Mouse (Mus musculus): ENCODE measurements at regions not wholly inside any gene's neighbourhood (a gene's known extent, or its start where the extent isn't known, plus 50 kb on each side); places are given as distances from the start of the nearest gene placed in this dataset.

GRCm38 (mm10) chr14:9191664-9192063 lies 525.6 kb upstream of the 4930452B06Rik start:
- DNase-seq (ENCODE audit: low spot score in 2 of 2) = no peak

- DNase-seq (ENCODE audit: low spot score in 2 of 2) = no peak
Observed at GRCm38 (mm10) chr14:9161336-9161735, 495.3 kb upstream of the 4930452B06Rik start.

- no peak for DNase-seq (ENCODE audit: low spot score in 2 of 2)
Observed at GRCm38 (mm10) chr14:9157941-9158340, 491.9 kb upstream of the 4930452B06Rik start.

GRCm38 (mm10) chr14:9150841-9151240 lies 484.8 kb upstream of the 4930452B06Rik start:
- DNase-seq (ENCODE audit: low spot score in 2 of 2) = no peak

- DNase-seq (ENCODE audit: low spot score in 2 of 2) = no peak
Observed at GRCm38 (mm10) chr14:9146595-9147219, 480.7 kb upstream of the 4930452B06Rik start.

- no peak for DNase-seq (ENCODE audit: low spot score in 2 of 2)
Observed at GRCm38 (mm10) chr14:9105708-9106107, 439.7 kb upstream of the 4930452B06Rik start.

GRCm38 (mm10) chr14:9089625-9090326 lies 423.7 kb upstream of the 4930452B06Rik start:
- no peak for DNase-seq (ENCODE audit: low spot score in 2 of 2)

- no peak for DNase-seq (ENCODE audit: low spot score in 2 of 2)
Observed at GRCm38 (mm10) chr14:9087103-9087502, 421.1 kb upstream of the 4930452B06Rik start.

GRCm38 (mm10) chr14:9079632-9080031 lies 413.6 kb upstream of the 4930452B06Rik start:
- no peak for DNase-seq (ENCODE audit: low spot score in 2 of 2)

GRCm38 (mm10) chr14:9079014-9079413 lies 413.0 kb upstream of the 4930452B06Rik start:
- DNase-seq (ENCODE audit: low spot score in 2 of 2) = no peak

- no peak for DNase-seq (ENCODE audit: low spot score in 2 of 2)
Observed at GRCm38 (mm10) chr14:9071176-9071575, 405.1 kb upstream of the 4930452B06Rik start.

GRCm38 (mm10) chr14:9060058-9060457 lies 394.0 kb upstream of the 4930452B06Rik start:
- no peak for DNase-seq (ENCODE audit: low spot score in 2 of 2)

GRCm38 (mm10) chr14:9028811-9029210 lies 362.8 kb upstream of the 4930452B06Rik start:
- no peak for DNase-seq (ENCODE audit: low spot score in 2 of 2)

- no peak for DNase-seq (ENCODE audit: low spot score in 2 of 2)
Observed at GRCm38 (mm10) chr14:9015826-9016225, 349.8 kb upstream of the 4930452B06Rik start.

GRCm38 (mm10) chr14:9003034-9003433 lies 337.0 kb upstream of the 4930452B06Rik start:
- no peak for DNase-seq (ENCODE audit: low spot score in 2 of 2)

GRCm38 (mm10) chr14:9000408-9001092 lies 334.5 kb upstream of the 4930452B06Rik start:
- DNase-seq (ENCODE audit: low spot score in 2 of 2) = no peak

GRCm38 (mm10) chr14:8999815-9000214 lies 333.8 kb upstream of the 4930452B06Rik start:
- no peak for DNase-seq (ENCODE audit: low spot score in 2 of 2)

- DNase-seq (ENCODE audit: low spot score in 2 of 2) = no peak
Observed at GRCm38 (mm10) chr14:8993421-8993820, 327.4 kb upstream of the 4930452B06Rik start.

GRCm38 (mm10) chr14:8985086-8985793 lies 319.2 kb upstream of the 4930452B06Rik start:
- DNase-seq (ENCODE audit: low spot score in 2 of 2) = peak in 1 of 2 experiments; percentile 6

- DNase-seq (ENCODE audit: low spot score in 2 of 2) = no peak
Observed at GRCm38 (mm10) chr14:8961554-8961953, 295.5 kb upstream of the 4930452B06Rik start.

GRCm38 (mm10) chr14:8952853-8953397 lies 286.9 kb upstream of the 4930452B06Rik start:
- no peak for DNase-seq (ENCODE audit: low spot score in 2 of 2)

GRCm38 (mm10) chr14:8948751-8949150 lies 282.7 kb upstream of the 4930452B06Rik start:
- no peak for DNase-seq (ENCODE audit: low spot score in 2 of 2)

All from urinary bladder, postnatal 36 days (tissue).